Mouse (Mus musculus) right cerebral cortex, postnatal 4 days (tissue): ENCODE data around the gene A630073D07Rik.
"Not testable (repeated sequence)": the region's sequence is repeated elsewhere in the genome, so short reads cannot be mapped to it uniquely, and the experiment has no call there.

Source experiments
- DNase-seq: peaks from one replicate; pipeline ENCODE4 v3.0.0-alpha.2; 2022

Gene A630073D07Rik

GRCm38 (mm10) chr6:132651426-132651825 lies at the start of gene A630073D07Rik:
A630073D07Rik (minus strand) TSS chr6:132651526.
- no peak for DNase-seq

- DNase-seq, result no peak
Observed at GRCm38 (mm10) chr6:132700907-132701306, 49.6 kb upstream of the A630073D07Rik start, which contains the start of gene Tas2r121. Tas2r121 (minus strand) TSS chr6:132701007.

GRCm38 (mm10) chr6:132691596-132691995 lies 40.3 kb upstream of the A630073D07Rik start:
- DNase-seq, result not testable (repeated sequence)

- no peak for DNase-seq
Observed at GRCm38 (mm10) chr6:132656653-132657052, 5.3 kb upstream of the A630073D07Rik start, which contains the start of gene Tas2r120. Tas2r120 (plus strand) TSS chr6:132656953.

GRCm38 (mm10) chr6:132649399-132649798 lies 1.9 kb downstream of the A630073D07Rik start:
- DNase-seq, result no peak

GRCm38 (mm10) chr6:132595613-132596012 lies 55.7 kb downstream of the A630073D07Rik start, which contains the start of gene Prp2:
Prp2 (plus strand) TSS chr6:132595913.
- not testable (repeated sequence) for DNase-seq
